ENCODE assay signal across 28 mouse cellular contexts in the genomic region with DNA sequence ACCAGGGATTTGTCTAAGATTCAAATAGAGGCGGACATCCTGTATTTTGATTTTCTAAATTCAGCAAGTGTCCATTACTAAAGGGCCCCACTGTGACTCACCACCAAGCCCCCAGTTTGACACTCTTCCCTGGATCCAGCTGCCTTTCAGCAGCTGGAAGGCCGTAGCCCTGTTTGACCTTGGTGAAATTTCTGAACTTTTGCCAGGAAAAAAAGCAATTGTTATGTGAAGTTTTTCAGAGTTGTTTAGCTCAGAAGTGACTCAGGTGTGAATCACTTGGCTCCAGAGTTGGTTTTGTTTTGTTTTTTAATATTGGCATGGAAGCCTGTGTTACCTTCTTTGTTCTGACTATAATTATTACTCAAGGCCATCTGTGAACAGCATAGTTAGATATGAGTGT. TPM values are rescaled to one million over a fixed set of nuclear protein-coding genes. Genes with fewer than 3 reads are reported as not detected.
A peak's percentile ranks its signal among the peaks of the same experiment; 100 is the strongest.
DNase-seq lines count a peak whose midpoint lies in the region; TF ChIP-seq lines count a peak whose summit lies in the region.
"Had no signal": no experiment of that assay in that cellular context is flagged by ENCODE, and none has a peak within 500 bp of the region (broad histone marks: within the 10 kb centered on the region; RNA-seq: fewer than 3 reads in every experiment).

No protein-coding gene starts in this region.

- H3K4me3 ChIP-seq in layer of hippocampus, adult 2 months, result no peak overlapping the region
- H3K4me3 ChIP-seq: heart, embryonic 10.5 days; heart, embryonic 15.5 days; hindbrain, embryonic 10.5 days; hindbrain, embryonic 15.5 days; kidney, embryonic 15.5 days; limb, embryonic 13.5 days; lung, embryonic 15.5 days; megakaryocyte, embryonic 14.5 days; midbrain, embryonic 12.5 days; myocyte; neural tube, embryonic 12.5 days; stomach, embryonic 15.5 days had no signal

- intact Hi-C loops in heart, postnatal 10 days (cut with DNase I), result loop anchor here (2.0 kb wide), 1 partner anchor 57 kb away; no protein-coding TSS in a partner anchor

- TF ChIP-seq CTCF in layer of hippocampus, adult 2 months (conservative IDR thresholded peaks at IDR 0.05), result no peak

- H3K27ac ChIP-seq in layer of hippocampus, adult 2 months, result no peak overlapping the region
- H3K27ac ChIP-seq: heart, embryonic 10.5 days; heart, embryonic 15.5 days; hindbrain, embryonic 10.5 days; hindbrain, embryonic 15.5 days; kidney, embryonic 15.5 days; limb, embryonic 13.5 days; lung, embryonic 15.5 days; midbrain, embryonic 12.5 days; neural tube, embryonic 12.5 days; stomach, embryonic 15.5 days had no signal

- peak; percentile 47 to 92 for DNase-seq in adrenal gland, adult (ENCODE audit: inconsistent age in 2 of 2, low spot score in 1 of 2)
- no peak for DNase-seq in adrenal gland, postnatal 4 days (ENCODE audit: low spot score in 2 of 2)
- peak; percentile 22 to 49 for DNase-seq in heart, postnatal 10 days
- DNase-seq in heart, adult 18-20 months, result no peak
- DNase-seq in adrenal gland, adult 2 months, result peak; percentile 74
- DNase-seq in adrenal gland, postnatal 36 days, result peak; percentile 37 to 66
- DNase-seq in kidney, adult 18-20 months, result no peak
- DNase-seq in layer of hippocampus, adult 2 months (ENCODE audit: low spot score in 2 of 2), result no peak
- DNase-seq: cerebellum, adult 8-10 months; cerebellum, postnatal 25 days; gastrocnemius, postnatal 14 days; kidney, adult 11 months; kidney, postnatal 36 days; lung, postnatal 4 days; thymus, postnatal 14 days had no signal

RNA-seq across cellular contexts. Expression of a gene that starts 46.0 kb away (rescaled TPM):
- 10 to 100 TPM; 25.3 to 28.2 TPM for total RNA-seq in adrenal gland, postnatal 4 days (2021)
- 10 to 100 TPM; 33.3 to 35.8 TPM for total RNA-seq in heart, postnatal 10 days (2021)
- total RNA-seq in heart, adult 18-20 months (2021), result 1 to 10 TPM; 4.2 to 6.0 TPM
- total RNA-seq in adrenal gland, adult 2 months (2021), result 10 to 100 TPM; 29.1 to 29.8 TPM
- 4.5 and 5.0 TPM in 2 replicates for polyA plus RNA-seq in adrenal gland, adult 2 months (2012; rRNA removed)
- 10 to 100 TPM; 29.7 to 38.5 TPM for total RNA-seq in adrenal gland, postnatal 36 days (2021)
- total RNA-seq in layer of hippocampus, adult 2 months (2021), result 10 to 100 TPM; 13.8 to 14.8 TPM
- total RNA-seq: MEL had no signal
- polyA plus RNA-seq: myocyte had no signal

Comparison
In these comparisons a context has a peak if more than half of its experiments do, and no peak if none do; other contexts are left out.
1. DNase-seq: peak in adrenal gland, adult (2 of 2), heart, postnatal 10 days (2 of 2), adrenal gland, adult 2 months (single experiment) and adrenal gland, postnatal 36 days (2 of 2); none in adrenal gland, postnatal 4 days (0 of 2), heart, adult 18-20 months (0 of 2), kidney, adult 18-20 months (single experiment) and layer of hippocampus, adult 2 months (0 of 2).